Mouse (Mus musculus): ENCODE data around the gene Unc93b1.

GRCm38 (mm10) chr19:3928779-3929178 is 6.2 kb upstream of the Unc93b1 start:
- no peak for TF ChIP-seq POLR2A (IDR thresholded peaks at IDR 0.05; ENCODE audit: control insufficient read depth, low read depth, low read length)
- TF ChIP-seq CTCF (IDR thresholded peaks at IDR 0.05; ENCODE audit: control insufficient read depth, insufficient read depth, insufficient replicate concordance, low read depth, low read length) = no peak

Data from testis, adult 2 months (tissue).